Mouse (Mus musculus): ENCODE measurements around the gene Tlk2.
A peak's percentile ranks its signal among the peaks of the same experiment; 100 is the strongest.

Gene Tlk2

DNA sequence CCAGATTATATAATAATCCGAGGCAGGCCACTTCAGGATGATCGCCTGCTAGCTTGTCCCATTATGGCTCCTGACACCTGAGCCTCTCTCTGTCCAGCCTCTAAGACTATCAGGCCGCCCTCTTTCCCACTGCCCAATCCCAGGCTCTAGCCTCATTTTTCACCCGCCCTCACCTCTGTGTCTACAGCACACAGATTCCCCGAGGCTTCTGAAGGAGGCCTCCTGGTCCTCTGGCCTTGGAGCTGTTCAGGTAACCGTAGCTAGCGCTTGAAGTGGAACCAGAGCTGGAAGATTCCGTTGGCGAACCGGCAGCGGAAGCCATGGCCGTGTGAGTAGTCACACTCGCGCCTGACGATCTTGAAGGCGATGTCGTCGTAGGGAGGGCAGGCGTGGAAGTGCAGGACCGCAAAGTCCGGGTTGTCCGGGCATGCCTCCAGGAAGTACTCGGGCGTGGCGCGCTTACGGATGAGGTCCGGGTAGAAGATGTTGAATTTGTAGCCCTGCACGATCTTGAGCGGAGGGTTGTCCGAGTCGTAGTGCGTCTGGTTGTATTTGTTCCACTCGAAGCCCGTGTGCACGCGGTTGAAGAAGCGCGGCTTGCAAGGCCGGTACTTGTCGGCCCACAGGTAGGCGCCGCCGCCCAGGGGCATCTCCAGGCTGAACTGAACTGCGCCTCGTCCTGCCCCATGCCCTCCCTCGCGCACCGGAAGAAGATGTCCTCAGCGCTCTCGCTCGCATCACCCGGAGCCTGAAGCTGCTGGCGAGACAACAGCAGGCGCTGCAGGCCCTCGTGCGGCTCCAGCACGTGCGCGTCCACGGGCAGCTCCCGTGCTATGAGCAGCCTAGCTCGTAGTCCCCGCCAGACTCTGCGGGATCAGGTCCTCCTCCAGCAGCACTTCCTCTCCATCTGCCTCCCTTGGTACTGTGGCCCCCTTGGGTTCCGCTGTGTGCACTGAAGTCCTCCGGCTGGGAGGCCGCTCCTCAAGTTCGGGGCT, 13.8 kb upstream of the Tlk2 start:
- DNase-seq, result no peak

DNA sequence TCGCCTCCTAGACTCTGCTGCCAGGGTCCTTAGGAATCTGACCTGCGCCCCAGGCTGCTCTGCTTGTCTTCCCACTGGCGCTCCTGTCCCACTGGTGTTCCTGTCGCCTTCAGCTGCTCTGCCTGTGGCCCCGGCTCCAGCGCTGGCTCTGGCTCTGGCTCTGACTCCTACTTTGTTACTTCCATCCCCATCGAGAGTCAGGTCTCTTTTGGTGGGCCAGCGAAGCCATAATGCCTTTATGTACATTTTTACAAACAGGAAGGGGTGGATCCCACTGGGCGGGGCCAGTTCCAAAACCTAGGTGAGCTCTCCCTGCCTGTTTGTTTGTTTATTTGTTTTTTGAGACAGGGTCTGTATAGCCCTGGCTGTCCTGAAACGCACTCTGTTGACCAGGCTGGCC, 11.8 kb upstream of the Tlk2 start:
- no peak for DNase-seq

GRCm38 (mm10) chr11:105179523-105179922, 916 bp downstream of the Tlk2 start:
- DNase-seq, result no peak

GRCm38 (mm10) chr11:105180471-105181091, 2.0 kb downstream of the Tlk2 start:
- peak; percentile 13 for DNase-seq

- peak; percentile 88 for DNase-seq
Observed at GRCm38 (mm10) chr11:105181126-105181637, 2.6 kb downstream of the Tlk2 start.

DNA sequence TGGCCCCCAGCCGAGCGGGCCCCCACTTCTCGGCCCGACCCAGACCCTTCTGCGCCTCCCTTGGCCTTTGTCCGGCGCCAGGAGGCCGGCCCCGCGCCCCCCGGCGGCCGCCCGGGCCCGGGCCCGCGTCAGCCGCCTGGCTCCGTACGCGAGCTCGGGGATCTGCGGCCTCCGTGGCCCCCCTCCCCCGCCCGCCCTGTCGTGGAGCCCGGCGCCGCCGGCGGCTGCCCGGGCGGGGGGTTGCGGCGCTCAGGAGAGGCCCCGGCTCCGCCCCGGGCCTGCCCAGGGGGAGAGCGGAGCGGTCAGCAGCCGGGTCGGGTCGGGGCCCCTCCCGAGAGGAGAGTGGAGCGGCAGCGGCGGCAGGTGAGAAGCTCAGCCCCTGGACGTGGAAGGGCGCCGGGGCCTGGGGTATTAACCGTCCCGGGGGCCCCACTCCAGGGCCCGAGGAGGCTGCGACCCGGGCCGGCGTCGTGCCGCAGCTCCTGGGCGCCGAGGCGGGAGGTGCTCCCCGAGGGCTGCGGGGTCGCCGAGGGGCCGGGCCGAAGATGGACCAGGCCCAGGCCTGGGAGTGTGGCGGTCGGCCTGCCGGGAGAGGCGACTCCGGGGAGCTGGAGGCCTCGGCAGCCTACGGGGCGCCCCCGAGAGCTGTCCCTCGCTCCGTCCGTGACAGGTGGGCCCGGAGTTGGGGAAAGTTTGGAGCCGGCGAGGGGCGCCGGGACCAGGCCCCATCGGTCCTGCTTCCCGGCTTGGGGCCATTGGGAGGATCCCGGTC, 3.3 kb downstream of the Tlk2 start:
- no peak for DNase-seq

DNA sequence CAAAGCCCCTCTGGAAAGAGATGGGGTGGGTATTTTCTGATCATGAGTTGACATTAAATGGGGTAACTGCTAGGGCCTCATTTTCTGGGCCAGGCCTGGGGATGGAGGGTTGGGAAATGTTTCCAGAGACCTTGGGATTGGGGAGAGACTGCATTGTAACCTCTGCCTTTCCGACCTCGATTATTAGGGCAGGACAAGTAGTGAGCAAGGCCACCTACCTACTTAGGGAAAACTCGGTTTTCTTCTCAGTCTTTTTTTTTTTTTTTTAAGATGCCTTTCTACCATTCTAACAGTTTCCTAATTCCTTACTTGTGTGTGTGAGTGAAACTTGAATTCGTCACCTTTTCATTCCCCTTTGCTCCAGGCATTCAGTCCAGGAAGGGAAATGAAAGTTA, 3.9 kb downstream of the Tlk2 start:
- DNase-seq, result no peak

DNA sequence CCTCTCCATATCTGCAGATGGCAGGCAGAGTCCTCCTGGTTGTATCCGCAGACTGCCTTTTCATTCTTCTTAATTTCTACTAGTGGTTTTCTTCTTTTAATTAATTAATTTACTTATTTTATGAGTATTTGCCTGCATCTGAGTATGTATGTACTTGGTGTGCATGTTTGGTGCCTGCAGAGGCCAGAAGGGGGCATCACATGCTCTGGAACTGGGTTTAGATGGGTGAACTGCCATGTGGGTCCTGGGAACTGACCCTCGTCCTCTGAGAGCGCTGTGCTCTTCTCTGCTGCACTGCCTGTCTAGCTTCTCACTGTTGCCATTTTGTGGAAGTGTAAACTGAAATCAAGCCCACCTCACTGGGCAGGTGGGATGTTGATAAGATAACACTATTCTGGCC, 6.1 kb downstream of the Tlk2 start:
- DNase-seq, result no peak

DNA sequence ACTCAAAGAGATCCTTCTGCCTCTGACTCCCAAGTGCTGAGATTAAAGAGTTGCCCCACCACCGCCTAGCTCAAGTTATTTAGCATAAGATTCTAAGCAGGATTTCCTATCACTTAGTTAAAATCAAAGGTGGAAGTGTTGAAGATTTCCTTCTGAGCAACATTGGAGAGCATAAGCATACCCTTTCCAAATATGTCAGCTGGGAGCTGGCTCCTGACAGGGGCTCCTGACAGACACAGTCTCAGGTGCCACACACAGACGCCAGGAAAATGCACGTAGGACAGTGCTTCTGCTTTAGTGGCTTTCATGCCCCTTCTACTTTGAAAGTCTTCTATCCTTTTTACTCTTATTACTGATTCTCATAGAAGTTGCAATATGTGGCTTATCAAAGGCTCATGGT, 13.6 kb downstream of the Tlk2 start:
- DNase-seq, result no peak

DNA sequence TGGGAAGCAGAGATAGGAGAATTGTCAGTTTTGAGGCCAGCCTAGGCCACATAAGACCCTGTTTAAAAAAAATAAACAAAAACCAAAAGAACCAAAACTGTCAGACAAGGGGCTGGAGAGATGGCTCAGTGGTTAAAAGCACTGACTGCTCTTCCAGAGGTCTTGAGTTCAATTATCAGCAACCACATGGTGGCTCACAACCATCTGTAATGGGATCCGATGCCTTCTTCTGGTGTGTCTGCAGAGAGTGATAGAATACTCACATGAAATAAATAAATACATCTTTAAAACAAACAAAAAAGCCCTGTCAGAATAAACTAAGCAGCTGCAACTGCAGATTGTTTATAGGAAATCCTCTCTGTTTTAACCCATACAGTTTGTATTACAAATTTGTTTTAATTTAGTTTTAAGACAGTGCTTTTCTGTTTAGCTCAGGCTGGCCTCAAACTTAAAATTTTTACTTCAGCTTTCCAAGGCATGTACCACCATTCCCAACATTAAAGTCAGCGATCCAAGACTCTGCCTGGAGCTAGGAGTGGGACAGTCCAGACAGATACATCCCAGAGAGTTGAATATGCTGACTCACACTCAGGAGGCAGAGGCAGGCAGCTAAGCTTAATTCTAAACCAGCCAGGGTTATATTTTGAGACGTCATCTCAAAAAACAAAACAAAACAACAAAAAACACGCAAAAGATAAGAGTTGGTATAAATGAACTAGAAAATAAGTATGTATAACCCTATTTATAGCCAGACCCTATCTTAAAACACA, 18.5 kb downstream of the Tlk2 start:
- DNase-seq, result no peak

DNA sequence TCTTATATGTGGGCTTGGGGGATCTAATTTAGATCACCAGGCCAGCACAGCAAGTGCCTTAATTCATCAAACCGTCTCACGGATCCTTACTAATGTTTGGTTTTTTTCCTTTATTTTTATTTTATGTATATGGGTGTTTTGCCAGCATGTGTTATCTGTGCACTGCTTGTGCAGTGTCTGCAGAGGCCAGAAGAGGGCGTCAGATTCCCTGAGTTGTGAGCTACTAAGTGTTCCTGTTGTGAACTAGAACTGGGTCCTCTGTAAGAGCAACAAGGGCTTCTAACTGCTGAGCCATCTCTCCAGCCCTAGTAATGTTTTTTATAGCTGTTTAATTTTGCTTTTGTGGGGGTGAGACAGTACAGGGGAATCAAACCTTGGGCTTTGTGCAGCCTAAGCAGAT, 23.8 kb downstream of the Tlk2 start:
- no peak for DNase-seq

DNA sequence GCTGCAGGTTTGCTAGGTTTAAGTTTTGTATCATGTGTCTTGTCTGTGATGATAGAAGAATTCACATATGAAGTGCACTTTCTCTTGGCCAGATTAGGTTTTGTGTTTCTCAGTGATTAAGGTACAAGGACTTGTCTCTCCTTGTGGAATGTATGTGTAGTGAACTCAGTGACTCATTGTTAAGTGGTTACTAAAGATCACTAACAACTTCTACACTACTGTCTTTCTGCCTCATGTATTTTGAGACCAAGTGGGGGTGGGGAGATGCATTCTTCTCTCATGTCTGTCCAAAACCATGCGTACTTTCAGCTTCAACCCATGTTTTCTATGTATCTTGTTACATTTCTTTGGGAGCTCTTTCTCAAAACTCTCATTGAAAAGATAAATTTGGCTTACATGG, 31.4 kb downstream of the Tlk2 start:
- DNase-seq, result no peak

GRCm38 (mm10) chr11:105214257-105214656, 35.6 kb downstream of the Tlk2 start:
- DNase-seq, result no peak

DNA sequence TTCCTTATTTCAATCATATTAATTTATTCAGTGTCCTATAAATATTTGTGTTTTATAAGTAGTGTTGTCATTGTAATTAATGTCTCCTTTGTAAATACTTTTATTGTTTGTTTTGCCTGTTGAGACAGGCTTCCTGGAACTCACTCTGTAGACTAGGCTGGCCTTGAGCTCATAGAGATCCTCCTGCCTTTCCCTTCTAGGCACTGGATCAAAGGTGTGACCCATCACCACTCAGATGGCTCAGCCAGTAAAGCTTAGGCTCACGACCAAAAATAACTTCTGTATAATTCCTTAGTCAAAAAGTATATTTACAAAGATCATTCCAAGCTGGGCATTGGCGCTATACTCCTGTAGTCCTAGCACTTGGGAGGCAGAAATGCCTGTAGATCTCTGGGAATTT, 39.2 kb downstream of the Tlk2 start:
- no peak for DNase-seq

DNA sequence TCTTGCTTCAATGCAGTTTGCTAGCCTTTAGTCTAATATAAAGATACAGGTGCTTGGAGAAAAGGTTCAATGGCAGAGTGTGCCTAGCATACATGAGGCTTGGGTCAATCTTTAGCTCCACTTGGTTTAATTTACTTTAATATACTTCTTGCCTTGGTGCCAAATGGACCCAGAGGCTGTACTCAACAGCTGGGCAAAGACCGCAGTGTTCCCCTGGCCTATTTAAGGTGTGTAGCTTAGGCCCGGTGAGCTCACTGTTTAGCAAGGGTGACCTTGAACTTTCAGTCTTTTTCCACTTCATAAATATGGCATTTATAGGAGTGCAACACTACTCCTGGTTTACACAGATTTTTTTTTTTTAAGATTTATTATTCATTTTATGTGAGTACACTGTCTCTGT, 55.9 kb downstream of the Tlk2 start:
- no peak for DNase-seq

DNA sequence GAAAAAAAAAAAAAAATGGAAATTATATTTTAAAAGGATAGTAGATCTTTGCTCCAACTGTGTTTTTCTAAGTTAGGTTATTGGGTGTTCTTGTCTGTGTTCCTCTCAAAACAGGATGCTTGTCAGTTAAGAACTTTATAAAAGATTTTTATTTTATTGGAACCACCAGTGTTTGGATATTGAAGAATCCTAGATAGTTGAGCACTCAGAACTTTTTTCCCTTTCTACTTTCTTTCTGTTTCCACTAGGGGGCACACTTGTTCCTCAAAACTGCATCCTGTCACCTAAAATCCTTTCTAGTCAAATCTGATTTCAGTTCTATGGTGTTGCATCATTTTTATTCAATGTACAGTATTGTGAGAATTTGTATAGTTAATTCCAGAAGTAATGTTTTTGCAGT, 62.4 kb downstream of the Tlk2 start:
- DNase-seq, result no peak

DNA sequence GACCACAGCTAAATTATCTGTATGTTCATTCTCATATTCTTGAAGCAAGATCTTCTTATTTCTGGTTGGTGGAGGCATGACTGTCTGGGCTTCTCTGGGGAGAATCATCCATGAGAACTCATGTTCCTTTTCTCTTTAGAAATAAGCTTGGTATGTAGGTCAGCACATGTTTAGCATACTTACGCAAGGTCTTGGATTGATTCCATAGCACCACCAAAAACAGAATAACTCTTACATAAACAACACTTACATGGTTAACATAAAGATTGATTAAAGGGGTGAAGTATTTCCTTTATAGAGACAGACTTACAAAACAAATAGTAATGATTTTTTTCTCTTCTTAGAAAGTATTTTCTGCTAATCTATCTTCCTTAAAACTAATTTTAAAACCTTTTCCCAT, 67.8 kb downstream of the Tlk2 start:
- no peak for DNase-seq

- DNase-seq, result no peak
Observed at GRCm38 (mm10) chr11:105246785-105247184, 68.2 kb downstream of the Tlk2 start.

- DNase-seq, result no peak
Observed at GRCm38 (mm10) chr11:105247321-105247720, 68.7 kb downstream of the Tlk2 start.

DNA sequence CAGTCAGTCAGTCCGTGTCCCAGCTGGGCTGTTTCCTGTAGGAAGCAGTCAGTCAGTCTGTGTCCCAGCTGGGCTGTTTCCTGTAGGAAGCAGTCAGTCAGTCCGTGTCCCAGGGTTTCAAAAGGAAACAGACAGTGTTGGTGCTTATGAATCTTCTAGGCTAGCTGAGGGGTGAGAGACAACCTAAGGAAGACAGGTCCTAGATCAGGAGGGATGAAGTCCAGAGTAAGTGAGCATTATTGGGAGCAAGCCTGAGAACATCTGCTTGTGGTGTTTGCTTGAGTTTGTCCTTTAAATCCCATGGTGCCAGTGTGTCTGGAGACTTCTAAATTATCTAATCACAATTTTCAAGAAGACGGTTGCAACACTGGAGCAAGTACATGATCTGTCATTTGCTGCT, 81.1 kb downstream of the Tlk2 start:
- DNase-seq, result no peak

GRCm38 (mm10) chr11:105261116-105261515, 82.5 kb downstream of the Tlk2 start:
- no peak for DNase-seq

- DNase-seq, result no peak
Observed at GRCm38 (mm10) chr11:105261601-105262351, 83.2 kb downstream of the Tlk2 start.
